ENCODE assay signal across 7 mouse cellular contexts in genomic region chr4:99193810-99194582, GRCm38 (mm10). TPM values are rescaled to one million over a fixed set of nuclear protein-coding genes. Genes with fewer than 3 reads are reported as not detected.
A peak's percentile ranks its signal among the peaks of the same experiment; 100 is the strongest.
DNase-seq lines count a peak whose midpoint lies in the region; ATAC-seq lines count a peak whose summit lies in the region.

Gene Atg4c (plus strand): TSS chr4:99193934.

- H3K27me3 ChIP-seq in embryonic facial prominence, embryonic 12.5 days, result no peaks in the 10 kb centered on the region
- no peaks in the 10 kb centered on the region for H3K27me3 ChIP-seq in limb, embryonic 10.5 days (ENCODE audit: low read depth, poor library complexity, severe bottlenecking)
- no peaks in the 10 kb centered on the region for H3K27me3 ChIP-seq in midbrain, embryonic 12.5 days

- peak; percentile 93 for ATAC-seq in embryonic facial prominence, embryonic 12.5 days (ENCODE audit: insufficient number of reproducible peaks, insufficient read depth, low FRiP score, low TSS enrichment)
- peak; percentile 97 for ATAC-seq in midbrain, embryonic 12.5 days (ENCODE audit: low FRiP score, low read depth)

- H3K4me2 ChIP-seq in embryonic facial prominence, embryonic 12.5 days (replicated peaks), result peak within 1 kb of the TSS; percentile 59
- H3K4me2 ChIP-seq in midbrain, embryonic 12.5 days (replicated peaks), result peak within 1 kb of the TSS; percentile 62

- peak within 1 kb of the TSS; percentile 82 for H3K9ac ChIP-seq in embryonic facial prominence, embryonic 12.5 days
- H3K9ac ChIP-seq in midbrain, embryonic 12.5 days (replicated peaks), result peak within 1 kb of the TSS; percentile 78

- H3K9me3 ChIP-seq in embryonic facial prominence, embryonic 12.5 days, result 0 out of 2 replicates have a peak, but pooled peaks cover 3% of the 10 kb centered on the region
- no peaks in the 10 kb centered on the region for H3K9me3 ChIP-seq in limb, embryonic 10.5 days (replicated peaks)
- H3K9me3 ChIP-seq in midbrain, embryonic 12.5 days, result no peaks in the 10 kb centered on the region

- H3K27ac ChIP-seq in embryonic facial prominence, embryonic 12.5 days, result peak within 1 kb of the TSS; percentile 95
- H3K27ac ChIP-seq in limb, embryonic 10.5 days, result peak within 1 kb of the TSS; percentile 97
- peak within 1 kb of the TSS; percentile 90 for H3K27ac ChIP-seq in midbrain, embryonic 12.5 days (replicated peaks)

- peak; percentile 83 to 90 for DNase-seq in adrenal gland, postnatal 36 days
- peak; percentile 98 for DNase-seq in heart, adult 11 months
- DNase-seq in kidney, adult 11 months, result peak; percentile 79
- peak; percentile 91 for DNase-seq in limb, embryonic 10.5 days (ENCODE audit: low spot score)
- peak; percentile 73 for DNase-seq in skeletal muscle tissue, adult 2 months (ENCODE audit: low read depth, low spot score)

- no peaks in the 10 kb centered on the region for H3K36me3 ChIP-seq in embryonic facial prominence, embryonic 12.5 days
- peaks cover 2% of the 10 kb centered on the region; the same call in 1 of the 2 replicates for H3K36me3 ChIP-seq in limb, embryonic 10.5 days
- no peaks in the 10 kb centered on the region for H3K36me3 ChIP-seq in midbrain, embryonic 12.5 days

- WGBS in embryonic facial prominence, embryonic 12.5 days, result under 1% methylated on average over 50 of the region's 50 CpGs
- WGBS in limb, embryonic 10.5 days, result 0% methylated on average over 50 of the region's 50 CpGs
- WGBS in midbrain, embryonic 12.5 days, result under 1% methylated on average over 44 of the region's 50 CpGs

- peak within 1 kb of the TSS; percentile 70 for H3K4me3 ChIP-seq in embryonic facial prominence, embryonic 12.5 days
- peak within 1 kb of the TSS; percentile 75 for H3K4me3 ChIP-seq in limb, embryonic 10.5 days
- peak within 1 kb of the TSS; percentile 75 for H3K4me3 ChIP-seq in midbrain, embryonic 12.5 days

- no peaks in the 10 kb centered on the region; the same call in 1 of the 2 replicates for H3K4me1 ChIP-seq in embryonic facial prominence, embryonic 12.5 days
- peaks cover 8% of the 10 kb centered on the region for H3K4me1 ChIP-seq in limb, embryonic 10.5 days
- H3K4me1 ChIP-seq in midbrain, embryonic 12.5 days, result peaks cover 3% of the 10 kb centered on the region; the same call in 1 of the 2 replicates

RNA-seq across cellular contexts. Expression of gene Atg4c, which starts in this region (rescaled TPM):
- 10 to 100 TPM; 11.2 to 17.6 TPM for total RNA-seq in adrenal gland, postnatal 36 days (2021)
- 20.2 and 22.1 TPM in 2 replicates for polyA plus RNA-seq in embryonic facial prominence, embryonic 12.5 days (2016; fragmentation: Nextera tagmentation; extraction: Ambion mirVana)
- polyA plus RNA-seq in limb, embryonic 10.5 days (2016; fragmentation: Nextera tagmentation; extraction: Ambion mirVana), result 12.4 and 15.5 TPM in 2 replicates
- polyA plus RNA-seq in midbrain, embryonic 12.5 days (2016; fragmentation: Nextera tagmentation; extraction: Ambion mirVana), result 15.9 and 16.1 TPM in 2 replicates

Comparison
In these comparisons a context has a peak if more than half of its experiments do, and no peak if none do; other contexts are left out.
1. Peak in every context shown above with its lines: DNase-seq, ATAC-seq, H3K4me3 ChIP-seq and H3K27ac ChIP-seq.